Mouse (Mus musculus) neural tube, embryonic 15.5 days (tissue): ENCODE data around the gene Ovol2. TPM values are rescaled to one million over a fixed set of nuclear protein-coding genes. Genes with fewer than 3 reads are reported as not detected.

Experiments used
- ATAC-seq: fragments of 200-750 bp; cut with Nextera tagmentation; 2 replicates; pipeline ENCODE4 v1.8.0; 2017; ENCODE audit warnings: mild to moderate bottlenecking, moderate TSS enrichment, moderate library complexity; ENCODE audit not compliant: low FRiP score
- H3K27ac ChIP-seq: fragments of 300-500 bp; sonication (generic); replicated peaks from 2 replicates; pipeline ENCODE4 v1.5.1; 2015; ENCODE audit warnings: mild to moderate bottlenecking, inconsistent platforms
- H3K27me3 ChIP-seq: fragments of 300-500 bp; sonication (generic); replicated peaks from 2 replicates; pipeline ENCODE4 v1.6.1; 2015; ENCODE audit warnings: inconsistent platforms
- H3K36me3 ChIP-seq: fragments of 300-500 bp; sonication (generic); 2 replicates; pipeline ENCODE4 v1.6.1; 2015; ENCODE audit warnings: inconsistent platforms
- H3K4me1 ChIP-seq: fragments of 300-500 bp; sonication (generic); 2 replicates; pipeline ENCODE4 v1.6.1; 2015; ENCODE audit warnings: inconsistent platforms
- H3K4me2 ChIP-seq: fragments of 300-500 bp; sonication (generic); 2 replicates; pipeline ENCODE4 v1.6.1; 2015; ENCODE audit warnings: inconsistent platforms, mild to moderate bottlenecking, moderate library complexity
- H3K4me3 ChIP-seq: fragments of 300-500 bp; sonication (generic); replicated peaks from 2 replicates; pipeline ENCODE4 v1.5.1; 2015; ENCODE audit warnings: mild to moderate bottlenecking, inconsistent platforms
- H3K9ac ChIP-seq: fragments of 300-500 bp; sonication (generic); replicated peaks from 2 replicates; pipeline ENCODE4 v1.6.1; 2015; ENCODE audit warnings: mild to moderate bottlenecking, inconsistent platforms
- H3K9me3 ChIP-seq: fragments of 300-500 bp; sonication (generic); replicated peaks from 2 replicates; pipeline ENCODE4 v1.6.1; 2016; ENCODE audit warnings: inconsistent platforms
- WGBS: fragments of 180-500 bp; shearing (Covaris S2); methylation state at CpG from one replicate; pipeline ENCODE4 v1.1.7; 2015; ENCODE audit warnings: mixed read lengths; 5-methylcytosine and 5-hydroxymethylcytosine counted together
- polyA plus RNA-seq: library from polyadenylated mRNA; unstranded; fragments of >200 nt; fragmentation: Nextera tagmentation; extraction: Ambion mirVana; gene quantifications from 2 replicates; pipeline ENCODE4 v1.2.1, GENCODE M21; 2015

Gene Ovol2
- polyA plus RNA-seq, 1 experiment from 2014 or later: not detected

DNA sequence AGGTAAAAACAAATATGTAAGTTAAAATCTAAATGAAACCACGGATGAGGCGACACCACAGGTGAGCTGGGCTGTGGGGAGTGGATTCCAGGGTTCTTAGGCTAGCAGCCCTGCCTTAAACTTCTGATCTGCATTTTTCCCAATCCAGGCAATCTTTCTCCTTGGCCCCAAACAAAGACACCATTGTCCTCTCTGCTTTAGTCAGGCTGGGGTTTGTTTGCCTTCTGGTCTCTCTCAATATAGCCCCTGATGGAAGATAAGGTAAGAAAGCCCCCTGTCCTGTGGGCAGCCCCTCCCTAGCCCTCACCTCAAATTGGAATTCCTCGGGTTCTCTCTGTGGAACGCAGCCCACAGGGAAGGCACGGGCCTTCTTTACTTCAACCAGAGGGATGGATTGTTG is 21.7 kb downstream of the Ovol2 start:
- H3K9ac ChIP-seq: no peak overlapping the region
- no peak for ATAC-seq
- H3K4me3 ChIP-seq: no peak overlapping the region
- H3K9me3 ChIP-seq: no peaks in the 10 kb centered on the region
- no peak overlapping the region for H3K4me2 ChIP-seq
- H3K4me1 ChIP-seq: no peaks in the 10 kb centered on the region
- H3K27me3 ChIP-seq: no peaks in the 10 kb centered on the region
- 55% methylated on average over 5 of the region's 5 CpGs for WGBS
- no peaks in the 10 kb centered on the region for H3K36me3 ChIP-seq
- no peak overlapping the region for H3K27ac ChIP-seq

DNA sequence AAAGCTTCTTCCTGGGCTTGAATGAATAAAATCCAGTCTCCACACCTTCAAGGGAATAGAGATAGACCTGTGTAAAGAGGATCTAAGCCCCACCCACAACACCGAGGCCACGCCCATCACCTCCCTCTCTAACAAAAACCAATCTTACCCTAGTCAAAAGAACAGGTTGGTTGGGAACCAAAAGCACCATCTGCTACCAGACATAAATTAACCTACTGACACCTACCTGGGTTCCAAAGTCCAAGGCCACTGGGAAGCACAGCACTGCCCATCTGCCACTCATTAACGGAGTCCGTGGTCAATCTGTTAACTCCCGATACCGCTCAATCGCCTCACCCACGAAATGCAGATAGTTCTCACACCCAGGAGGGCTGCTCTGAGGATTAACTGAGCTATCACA is 23.4 kb downstream of the Ovol2 start:
- Histone ChIP-seq H3K4me3 (no peak overlapping the region), H3K9me3 (no peaks in the 10 kb centered on the region), H3K4me1 (no peaks in the 10 kb centered on the region), H3K4me2 (no peak overlapping the region), H3K27me3 (no peaks in the 10 kb centered on the region), H3K27ac (no peak overlapping the region), H3K36me3 (no peaks in the 10 kb centered on the region), H3K9ac (no peak overlapping the region)
- no peak for ATAC-seq
- WGBS: 57% methylated on average over 8 of the region's 8 CpGs

DNA sequence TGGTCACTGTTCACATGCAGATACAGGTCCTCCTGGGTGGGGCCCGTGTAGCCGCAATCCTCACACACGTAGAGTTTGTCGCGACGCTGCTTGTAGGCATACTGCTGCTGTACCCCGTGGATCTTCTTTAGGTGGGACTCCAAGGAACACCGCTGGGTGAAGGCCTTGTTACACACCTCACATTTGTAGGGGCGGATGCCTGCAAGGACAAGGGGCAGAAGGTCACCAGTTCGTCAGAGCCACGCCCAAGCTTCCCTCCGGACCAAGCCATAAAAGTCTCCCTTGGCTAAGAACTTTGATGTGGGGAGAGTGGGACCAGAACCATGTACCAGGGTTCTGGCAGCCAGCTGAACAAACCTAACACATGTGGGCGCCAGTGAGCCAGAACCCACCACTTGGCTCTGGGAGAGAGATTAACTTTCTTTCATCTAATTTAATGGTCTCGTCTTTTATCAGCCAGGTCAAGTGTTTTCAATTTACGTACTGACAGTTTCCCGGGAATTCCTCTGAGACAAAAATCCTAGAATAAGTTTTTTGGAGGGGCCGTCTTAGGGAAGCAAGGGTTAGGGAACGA is 26.1 kb downstream of the Ovol2 start:
- no peak overlapping the region for H3K27ac ChIP-seq
- no peak overlapping the region for H3K9ac ChIP-seq
- no peaks in the 10 kb centered on the region for H3K4me1 ChIP-seq
- 68% methylated on average over 18 of the region's 18 CpGs for WGBS
- no peak overlapping the region for H3K4me2 ChIP-seq
- no peaks in the 10 kb centered on the region for H3K36me3 ChIP-seq
- H3K27me3 ChIP-seq: no peaks in the 10 kb centered on the region
- ATAC-seq: no peak
- no peak overlapping the region for H3K4me3 ChIP-seq
- H3K9me3 ChIP-seq: no peaks in the 10 kb centered on the region

DNA sequence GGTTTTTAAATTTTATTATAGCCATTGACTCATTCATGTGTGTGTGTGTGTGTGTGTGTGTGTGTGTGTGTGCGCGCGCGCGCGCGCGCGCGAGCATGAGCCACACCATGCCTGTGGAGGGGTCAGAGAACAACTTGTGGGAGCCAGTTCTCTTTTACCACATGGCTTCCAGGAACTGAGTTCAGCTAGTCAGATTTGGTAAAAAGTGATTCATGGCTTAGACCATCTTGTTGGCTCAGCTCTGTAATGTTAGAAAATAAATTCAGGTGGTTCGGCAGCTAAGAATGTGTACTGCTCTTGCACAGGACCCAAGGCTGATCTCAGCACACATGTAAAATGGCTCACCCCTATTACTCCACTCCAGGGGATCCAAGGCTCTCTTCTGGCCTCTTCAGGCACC is 30.8 kb downstream of the Ovol2 start:
- H3K27ac ChIP-seq: no peak overlapping the region
- H3K4me3 ChIP-seq: no peak overlapping the region
- H3K9ac ChIP-seq: no peak overlapping the region
- no peaks in the 10 kb centered on the region for H3K27me3 ChIP-seq
- no peaks in the 10 kb centered on the region for H3K4me1 ChIP-seq
- WGBS: 95% methylated on average over 11 of the region's 11 CpGs
- no peaks in the 10 kb centered on the region for H3K36me3 ChIP-seq
- ATAC-seq: no peak
- H3K4me2 ChIP-seq: no peak overlapping the region
- H3K9me3 ChIP-seq: no peaks in the 10 kb centered on the region

DNA sequence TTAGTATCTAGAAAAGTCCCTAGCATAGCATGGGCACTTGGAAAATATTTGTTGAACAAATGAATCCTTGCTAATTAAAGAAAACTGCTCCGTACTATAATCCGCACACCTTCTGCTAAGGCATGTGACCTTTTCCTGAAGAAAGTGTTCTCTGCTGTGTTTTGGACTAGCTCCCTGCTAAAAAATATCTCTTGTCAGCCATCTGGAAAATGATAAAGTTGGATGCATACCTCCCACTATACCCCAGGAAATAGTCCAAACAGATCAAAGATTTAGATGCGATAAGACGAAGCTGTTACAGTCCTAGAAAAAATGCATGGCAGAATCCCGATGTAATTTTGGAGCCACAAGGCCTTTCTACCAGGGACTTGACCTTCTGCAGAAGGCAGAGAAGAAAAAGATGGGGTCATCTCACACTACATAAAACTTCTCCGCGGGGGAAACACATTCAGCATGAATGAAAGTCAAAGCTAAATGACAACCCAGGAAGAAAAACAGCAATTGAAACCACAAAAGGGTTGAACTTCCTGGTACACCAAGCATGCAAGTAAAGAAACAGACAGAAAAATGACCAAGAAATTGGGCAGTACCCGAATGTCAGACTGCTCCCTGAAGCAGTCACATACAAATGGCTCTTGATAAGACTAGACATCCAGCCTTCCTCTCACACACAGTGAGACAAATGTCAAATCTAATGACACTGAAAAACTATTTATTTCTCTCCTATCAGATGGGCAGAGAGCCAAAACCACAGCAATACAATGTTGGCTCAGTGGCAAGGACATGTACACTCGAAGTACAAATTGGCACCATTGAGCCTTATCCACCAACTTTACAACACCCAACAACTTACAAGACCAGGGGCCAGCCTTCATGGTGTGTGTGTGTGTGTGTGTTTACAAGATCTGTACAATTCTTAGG is 31.9 kb downstream of the Ovol2 start:
- H3K4me3 ChIP-seq: no peak overlapping the region
- H3K4me1 ChIP-seq: no peaks in the 10 kb centered on the region
- WGBS: 74% methylated on average over 9 of the region's 9 CpGs

DNA sequence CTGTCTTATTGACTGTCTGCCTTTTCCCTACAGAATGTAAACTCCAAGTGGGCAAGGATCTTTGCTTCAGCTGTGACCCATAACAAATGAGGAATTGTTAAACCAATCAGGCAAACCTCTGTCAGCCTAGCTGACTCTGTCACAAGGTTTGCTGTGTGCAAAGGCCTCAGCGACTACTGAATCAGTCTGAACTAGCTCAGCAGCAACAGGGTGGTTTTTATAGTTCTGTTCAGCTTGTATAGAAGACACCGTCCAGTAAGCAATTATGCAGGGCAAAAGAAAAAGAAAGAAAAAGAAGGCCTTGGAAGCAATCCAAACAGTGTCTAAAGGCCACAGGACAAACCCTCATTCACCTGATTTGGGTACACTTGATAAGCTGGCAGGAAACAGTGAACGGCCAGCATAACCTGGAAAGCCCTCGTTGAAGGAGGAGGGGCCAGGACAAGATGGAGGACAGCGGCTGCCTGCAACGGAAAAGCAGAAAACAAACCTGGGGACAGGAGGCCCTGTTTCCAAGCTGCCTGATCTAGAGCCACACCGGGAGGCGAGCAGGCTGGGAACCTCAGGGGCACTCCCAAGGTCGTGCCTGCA is 36.7 kb downstream of the Ovol2 start:
- H3K9ac ChIP-seq: no peak overlapping the region
- H3K27ac ChIP-seq: no peak overlapping the region
- ATAC-seq: no peak
- no peak overlapping the region for H3K4me3 ChIP-seq
- 65% methylated on average over 9 of the region's 9 CpGs for WGBS
- no peaks in the 10 kb centered on the region for H3K27me3 ChIP-seq
- no peaks in the 10 kb centered on the region for H3K9me3 ChIP-seq
- H3K4me2 ChIP-seq: no peak overlapping the region
- no peaks in the 10 kb centered on the region for H3K4me1 ChIP-seq
- H3K36me3 ChIP-seq: no peaks in the 10 kb centered on the region

More for the DNA sequence above, 31.9 kb downstream of the Ovol2 start:
- H3K9ac ChIP-seq: no peak overlapping the region
- no peak overlapping the region for H3K4me2 ChIP-seq
- no peak for ATAC-seq
- no peaks in the 10 kb centered on the region for H3K36me3 ChIP-seq
- no peaks in the 10 kb centered on the region for H3K27me3 ChIP-seq
- H3K9me3 ChIP-seq: no peaks in the 10 kb centered on the region
- no peak overlapping the region for H3K27ac ChIP-seq

DNA sequence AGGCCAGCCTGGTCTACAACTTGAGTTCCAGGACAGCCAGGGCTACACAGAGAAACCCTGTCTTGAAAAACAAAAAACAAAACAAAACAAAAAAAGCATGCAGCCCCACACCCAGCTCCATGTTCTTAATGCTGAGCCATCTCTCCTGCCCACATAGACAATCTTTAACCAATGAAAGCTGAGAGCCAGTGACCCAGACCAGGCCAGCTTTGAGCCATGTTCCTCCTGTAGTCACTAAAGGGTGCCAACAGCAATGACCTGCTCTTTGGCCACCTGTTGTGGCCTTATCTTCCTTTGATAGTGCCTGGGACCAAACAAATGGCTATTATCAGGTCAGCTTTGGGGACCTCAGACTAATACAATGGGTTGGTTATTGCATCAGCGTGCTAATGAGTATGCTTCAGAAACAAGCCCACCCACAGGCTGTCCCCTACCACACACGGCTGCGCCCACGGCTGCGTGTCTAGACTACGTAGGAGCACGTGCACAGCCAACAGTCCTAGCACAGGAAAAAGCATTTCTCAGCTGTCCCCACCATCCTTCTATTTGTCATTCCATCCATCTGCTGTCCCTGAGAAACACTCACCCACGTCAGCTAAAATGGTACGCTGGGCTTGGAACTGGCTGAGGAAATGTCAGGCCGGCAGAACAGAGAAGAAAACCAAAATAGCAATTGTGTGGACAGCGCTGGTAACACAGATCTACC is 40.2 kb downstream of the Ovol2 start:
- ATAC-seq: no peak
- Histone ChIP-seq H3K9ac (no peak overlapping the region), H3K27me3 (no peaks in the 10 kb centered on the region), H3K4me2 (no peak overlapping the region), H3K4me3 (no peak overlapping the region), H3K4me1 (no peaks in the 10 kb centered on the region), H3K9me3 (no peaks in the 10 kb centered on the region), H3K27ac (no peak overlapping the region), H3K36me3 (no peaks in the 10 kb centered on the region)
- 84% methylated on average over 11 of the region's 11 CpGs for WGBS

DNA sequence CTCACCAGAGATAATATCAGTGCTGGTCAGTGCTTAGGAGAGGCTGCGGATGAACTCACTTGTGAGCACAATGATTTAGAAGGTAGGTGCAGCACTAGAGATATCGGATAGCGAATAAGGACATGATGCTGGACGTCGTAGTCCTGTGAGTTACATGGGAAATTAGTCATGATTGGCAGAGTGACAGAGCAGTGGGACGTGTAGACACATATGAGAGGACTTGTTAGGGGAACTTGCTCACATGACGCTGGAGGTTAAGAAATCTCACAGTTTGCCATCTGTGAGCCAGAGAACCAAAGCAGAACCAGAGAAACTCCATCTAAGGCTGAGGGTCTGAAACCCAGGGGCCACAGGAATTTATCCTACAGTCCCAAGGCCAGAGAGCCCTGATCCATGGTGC is 41.6 kb downstream of the Ovol2 start:
- H3K36me3 ChIP-seq: no peaks in the 10 kb centered on the region
- no peaks in the 10 kb centered on the region for H3K9me3 ChIP-seq
- ATAC-seq: no peak
- 90% methylated on average over 7 of the region's 7 CpGs for WGBS
- no peaks in the 10 kb centered on the region for H3K27me3 ChIP-seq
- H3K27ac ChIP-seq: no peak overlapping the region
- H3K4me1 ChIP-seq: no peaks in the 10 kb centered on the region
- H3K9ac ChIP-seq: no peak overlapping the region
- no peak overlapping the region for H3K4me2 ChIP-seq
- H3K4me3 ChIP-seq: no peak overlapping the region

DNA sequence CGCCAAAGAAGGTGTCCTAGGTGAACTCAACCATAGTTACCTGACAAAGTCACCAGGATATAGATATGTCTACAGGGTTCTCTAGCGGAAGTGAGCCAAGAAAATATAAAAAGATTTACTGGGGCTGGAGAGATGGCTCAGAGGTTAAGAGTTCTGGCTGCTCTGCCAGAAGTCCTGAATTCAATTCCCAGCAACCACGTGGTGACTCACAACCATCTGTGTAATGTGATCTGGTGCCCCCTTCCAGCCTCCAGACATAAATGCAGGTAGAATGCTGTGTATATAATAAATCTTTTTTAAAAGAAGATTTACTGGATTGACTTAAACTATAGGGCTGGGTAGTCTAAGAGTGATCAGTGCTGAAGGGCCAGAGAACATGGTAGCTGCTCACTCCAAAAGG is 50.5 kb downstream of the Ovol2 start:
- no peak overlapping the region for H3K4me3 ChIP-seq
- peaks cover 17% of the 10 kb centered on the region; the same call in 1 of the 2 replicates for H3K36me3 ChIP-seq
- no peaks in the 10 kb centered on the region for H3K27me3 ChIP-seq
- H3K4me1 ChIP-seq: no peaks in the 10 kb centered on the region
- H3K9ac ChIP-seq: no peak overlapping the region
- H3K27ac ChIP-seq: no peak overlapping the region
- H3K4me2 ChIP-seq: no peak overlapping the region
- 66% methylated on average over 3 of the region's 3 CpGs for WGBS
- ATAC-seq: no peak
- no peaks in the 10 kb centered on the region for H3K9me3 ChIP-seq

DNA sequence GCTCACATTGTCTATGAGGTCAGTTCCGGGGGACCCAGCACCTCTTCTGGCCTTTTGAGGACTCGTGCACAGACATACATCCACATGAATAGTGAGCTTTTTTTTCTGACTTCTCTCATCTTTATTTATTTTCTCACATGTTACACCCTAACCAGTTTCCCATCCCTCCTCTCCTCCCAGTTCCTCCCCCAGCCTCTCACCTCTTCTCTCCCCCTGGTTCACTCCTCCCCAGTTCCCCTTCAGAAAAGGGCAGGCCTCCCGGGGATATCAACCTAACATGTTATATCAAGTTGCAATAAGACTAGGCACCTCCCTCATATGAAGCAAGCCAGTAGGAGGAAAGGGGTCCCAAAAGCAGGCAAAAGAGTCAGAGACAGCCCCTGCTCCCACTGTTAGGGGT is 51.4 kb downstream of the Ovol2 start:
- WGBS: 86% methylated on average over 3 of the region's 3 CpGs
- Histone ChIP-seq H3K27me3 (no peaks in the 10 kb centered on the region), H3K4me3 (no peak overlapping the region), H3K9me3 (no peaks in the 10 kb centered on the region), H3K36me3 (peaks cover 19% of the 10 kb centered on the region), H3K4me1 (no peaks in the 10 kb centered on the region), H3K27ac (no peak overlapping the region), H3K4me2 (no peak overlapping the region), H3K9ac (no peak overlapping the region)
- ATAC-seq: no peak

DNA sequence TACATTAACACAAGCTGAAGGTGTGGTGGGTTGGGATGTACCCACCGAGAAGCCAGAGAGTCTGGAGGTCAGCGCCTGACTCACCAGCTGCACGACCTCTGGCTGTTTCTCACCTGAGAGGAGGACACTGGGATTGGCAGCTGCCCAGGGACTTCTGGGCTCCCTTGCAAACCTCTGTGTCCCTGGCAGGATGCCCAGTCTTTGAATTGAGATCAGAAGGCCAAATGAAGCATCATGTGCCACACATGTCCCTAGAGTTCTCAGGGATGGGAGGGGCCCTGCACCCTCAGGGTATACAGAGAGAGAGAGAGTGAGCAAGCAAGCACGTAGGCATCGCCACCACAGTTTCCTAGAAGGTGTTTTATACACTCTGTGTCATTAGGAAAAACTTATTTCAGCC is 52.2 kb downstream of the Ovol2 start:
- WGBS: 58% methylated on average over 5 of the region's 5 CpGs
- no peaks in the 10 kb centered on the region for H3K27me3 ChIP-seq
- no peak overlapping the region for H3K9ac ChIP-seq
- H3K4me1 ChIP-seq: no peaks in the 10 kb centered on the region
- no peak overlapping the region for H3K27ac ChIP-seq
- no peak overlapping the region for H3K4me3 ChIP-seq
- no peaks in the 10 kb centered on the region for H3K9me3 ChIP-seq
- no peak for ATAC-seq
- peaks cover 19% of the 10 kb centered on the region for H3K36me3 ChIP-seq
- no peak overlapping the region for H3K4me2 ChIP-seq
